23 mouse cellular contexts compared by ENCODE assay signal in the genomic region with DNA sequence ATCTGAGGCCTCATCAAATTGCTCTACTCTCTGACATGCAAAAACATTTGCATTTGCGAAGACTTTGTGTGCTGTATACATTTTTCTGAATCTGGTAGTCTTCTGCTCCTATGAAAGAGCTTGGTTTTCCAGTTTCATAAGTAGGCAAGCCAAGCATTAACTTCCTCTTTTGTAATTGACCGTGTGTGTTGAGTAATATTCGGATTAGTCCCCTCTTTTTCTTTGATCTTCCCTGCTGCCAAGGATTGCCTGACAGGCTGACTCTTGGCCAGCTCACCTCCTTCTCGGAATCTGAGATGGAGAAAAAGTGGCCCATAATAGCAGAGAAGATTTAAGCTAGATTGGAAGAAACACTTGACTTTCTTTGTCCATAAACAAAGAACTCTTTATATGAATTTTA. TPM values are rescaled to one million over a fixed set of nuclear protein-coding genes. Genes with fewer than 3 reads are reported as not detected.
A peak's percentile ranks its signal among the peaks of the same experiment; 100 is the strongest.
DNase-seq lines count a peak whose midpoint lies in the region; ATAC-seq and TF ChIP-seq lines count a peak whose summit lies in the region.
"Had no signal": no experiment of that assay in that cellular context is flagged by ENCODE, and none has a peak within 500 bp of the region (broad histone marks: within the 10 kb centered on the region; RNA-seq: fewer than 3 reads in every experiment).

No protein-coding gene starts in this region.

- H3K27me3 ChIP-seq in Patski, result no peaks in the 10 kb centered on the region
- no peaks in the 10 kb centered on the region for H3K27me3 ChIP-seq in cerebellum, adult 2 months (ENCODE audit: control insufficient read depth, insufficient read depth, low read length)
- H3K27me3 ChIP-seq: CH12.LX; embryonic facial prominence, embryonic 13.5 days; forebrain, embryonic 13.5 days; hindbrain, embryonic 12.5 days had no signal

- in situ Hi-C loops in Patski (cut with MboI; ENCODE audit: low pct_unique_long_range_greater_than_20kb), result no loop called here

- no peak for TF ChIP-seq POLR2A in bone marrow macrophage, adult 2 months (IDR thresholded peaks at IDR 0.05; ENCODE audit: borderline replicate concordance, low read depth, low read length)
- no peak for TF ChIP-seq POLR2A in cerebellum, adult 2 months (IDR thresholded peaks at IDR 0.05; ENCODE audit: borderline replicate concordance, insufficient read depth, low read length)

- WGBS in cerebellum, adult 2 months, result 37% methylated on average over 4 of the region's 4 CpGs

- POLR2A ChIA-PET in Patski (lab: Charles Lee), result no interaction called here

- DNase-seq in adrenal gland, postnatal 10 days, result peak; percentile 5
- DNase-seq in adrenal gland, adult 18-20 months (ENCODE audit: low spot score in 2 of 2), result no peak
- DNase-seq in Patski (ENCODE audit: low read depth, low spot score) (peak; percentile 9), MN1 (ENCODE audit: low spot score) (no peak)
- DNase-seq in cerebellum, adult 2 months, result no peak
- DNase-seq: cerebellum, adult 8-10 months; cerebellum, postnatal 14 days; forebrain, postnatal 0 days; gastrocnemius, adult 2 months; gastrocnemius, postnatal 25 days; heart, adult 18-20 months; heart, postnatal 10 days; heart, postnatal 4 days had no signal

- H3K27ac ChIP-seq in bone marrow macrophage, adult 2 months (ENCODE audit: insufficient read depth, low read depth, low read length), result peak overlapping the region; percentile 81
- H3K27ac ChIP-seq in cerebellum, adult 2 months (ENCODE audit: insufficient read depth, low read length), result no peak overlapping the region; the same call in 1 of the 2 replicates
- H3K27ac ChIP-seq: embryonic facial prominence, embryonic 13.5 days; forebrain, embryonic 13.5 days; gastrocnemius, adult 2 months; heart, embryonic 10.5 days; hindbrain, embryonic 12.5 days had no signal

- no peak for TF ChIP-seq CTCF in Patski (IDR thresholded peaks at IDR 0.05)
- no peak for TF ChIP-seq CTCF in bone marrow macrophage, adult 2 months (IDR thresholded peaks at IDR 0.05; ENCODE audit: low read depth, low read length)
- TF ChIP-seq CTCF in cerebellum, adult 2 months (IDR thresholded peaks at IDR 0.05; ENCODE audit: borderline replicate concordance, insufficient read depth, low read depth, low read length), result no peak

- CTCF ChIA-PET in Patski (lab: Charles Lee), result interaction anchor here (1.0 to 1.4 kb wide), 3 partner anchors 9 to 24 kb away, joined by 3 to 4 read pairs (median 3); no protein-coding TSS in a partner anchor

- no peak for ATAC-seq in Patski
- peak; percentile 94 for ATAC-seq in granulocyte monocyte progenitor cell, adult 5-6 weeks (replicated peaks; ENCODE audit: poor library complexity, severe bottlenecking)
- ATAC-seq: forebrain, embryonic 13.5 days; forebrain, postnatal 0 days; hindbrain, embryonic 16.5 days; inflammation-experienced regulatory T-cells, adult 6 months; intestine, postnatal 0 days had no signal

- H3K4me1 ChIP-seq in bone marrow macrophage, adult 2 months (ENCODE audit: control insufficient read depth, insufficient read depth, low read length), result peaks cover 26% of the 10 kb centered on the region
- no peaks in the 10 kb centered on the region for H3K4me1 ChIP-seq in cerebellum, adult 2 months (ENCODE audit: control insufficient read depth, insufficient read depth, low read length)
- H3K4me1 ChIP-seq: embryonic facial prominence, embryonic 13.5 days; heart, embryonic 10.5 days; hindbrain, embryonic 12.5 days had no signal

- no peak overlapping the region for H3K4me3 ChIP-seq in bone marrow macrophage, adult 2 months (ENCODE audit: insufficient read depth, low read length)
- H3K4me3 ChIP-seq in cerebellum, adult 2 months (replicated peaks; ENCODE audit: insufficient read depth, low read depth, low read length), result no peak overlapping the region
- H3K4me3 ChIP-seq: embryonic facial prominence, embryonic 13.5 days; forebrain, embryonic 13.5 days; gastrocnemius, adult 2 months; heart, embryonic 10.5 days; hindbrain, embryonic 12.5 days had no signal

RNA-seq across cellular contexts. Expression of a gene that starts 39.3 kb away (rescaled TPM):
- 10 to 100 TPM; 25.0 to 27.6 TPM for total RNA-seq in adrenal gland, postnatal 10 days (2021)
- total RNA-seq in adrenal gland, adult 18-20 months (2021), result 10 to 100 TPM; 29.2 to 33.7 TPM
- polyA plus RNA-seq in Patski (2021), result 25.6 TPM
- 8.8 and 9.2 TPM in 2 replicates for polyA plus RNA-seq in bone marrow macrophage, adult 2 months (2012; ENCODE audit: insufficient read depth, insufficient read length, missing spikeins)
- total RNA-seq in granulocyte monocyte progenitor cell, adult 5-6 weeks (2014; fragmentation: Nextera tagmentation), result 8.0 and 9.3 TPM in 2 replicates
- total RNA-seq in granulocyte monocyte progenitor cell, adult 5-6 weeks (2017), result 5.0 and 8.7 TPM in 2 replicates
- 119 and 126 TPM in 2 replicates for polyA plus RNA-seq in cerebellum, adult 2 months (2012; rRNA removed)

Comparison
In these comparisons a context has a peak if more than half of its experiments do, and no peak if none do; other contexts are left out.
1. DNase-seq: peak in adrenal gland, postnatal 10 days (single experiment) and Patski (single experiment); none in adrenal gland, adult 18-20 months (0 of 2), cerebellum, adult 2 months (0 of 2) and MN1 (single experiment).